Mouse (Mus musculus) thymus, postnatal 25 days (tissue): ENCODE measurements around the gene Abcc5.
A peak's percentile ranks its signal among the peaks of the same experiment; 100 is the strongest.

ENCODE experiments used
- DNase-seq: peaks from one replicate; pipeline ENCODE4 v3.0.0; 2022

The Abcc5 gene

GRCm38 (mm10) chr16:20357837-20358236, 68.4 kb downstream of the Abcc5 start:
- no peak for DNase-seq

- no peak for DNase-seq
Measured at GRCm38 (mm10) chr16:20354762-20355161, 71.4 kb downstream of the Abcc5 start.

- DNase-seq, result no peak
Measured at GRCm38 (mm10) chr16:20354011-20354410, 72.2 kb downstream of the Abcc5 start.

GRCm38 (mm10) chr16:20345464-20345863, 80.7 kb downstream of the Abcc5 start:
- DNase-seq, result no peak

- DNase-seq, result no peak
Measured at GRCm38 (mm10) chr16:20338616-20339015, 87.6 kb downstream of the Abcc5 start.

GRCm38 (mm10) chr16:20334918-20335317, 91.3 kb downstream of the Abcc5 start:
- DNase-seq, result no peak

- DNase-seq, result no peak
Measured at GRCm38 (mm10) chr16:20328306-20328705, 97.9 kb downstream of the Abcc5 start.

GRCm38 (mm10) chr16:20325286-20325685, 100.9 kb downstream of the Abcc5 start, which contains the start of gene Cyp2ab1:
Gene Cyp2ab1 (minus strand): TSS chr16:20325404.
- DNase-seq, result no peak

GRCm38 (mm10) chr16:20323907-20324306, 102.3 kb downstream of the Abcc5 start:
- no peak for DNase-seq

GRCm38 (mm10) chr16:20322274-20322673, 103.9 kb downstream of the Abcc5 start:
- peak; percentile 8 for DNase-seq

GRCm38 (mm10) chr16:20316770-20317169, 109.4 kb downstream of the Abcc5 start:
- DNase-seq, result no peak

GRCm38 (mm10) chr16:20315266-20315665, 110.9 kb downstream of the Abcc5 start:
- no peak for DNase-seq

- DNase-seq, result no peak
Measured at GRCm38 (mm10) chr16:20312272-20312671, 113.9 kb downstream of the Abcc5 start.

- peak; percentile 81 for DNase-seq
Measured at GRCm38 (mm10) chr16:20301770-20302649, 124.2 kb downstream of the Abcc5 start, which contains the start of gene Parl. Gene Parl (minus strand): TSS chr16:20302387.

- no peak for DNase-seq
Measured at GRCm38 (mm10) chr16:20300076-20300475, 126.1 kb downstream of the Abcc5 start.
